Comparison of ENCODE assay signal across 11 mouse cellular contexts in the genomic region with DNA sequence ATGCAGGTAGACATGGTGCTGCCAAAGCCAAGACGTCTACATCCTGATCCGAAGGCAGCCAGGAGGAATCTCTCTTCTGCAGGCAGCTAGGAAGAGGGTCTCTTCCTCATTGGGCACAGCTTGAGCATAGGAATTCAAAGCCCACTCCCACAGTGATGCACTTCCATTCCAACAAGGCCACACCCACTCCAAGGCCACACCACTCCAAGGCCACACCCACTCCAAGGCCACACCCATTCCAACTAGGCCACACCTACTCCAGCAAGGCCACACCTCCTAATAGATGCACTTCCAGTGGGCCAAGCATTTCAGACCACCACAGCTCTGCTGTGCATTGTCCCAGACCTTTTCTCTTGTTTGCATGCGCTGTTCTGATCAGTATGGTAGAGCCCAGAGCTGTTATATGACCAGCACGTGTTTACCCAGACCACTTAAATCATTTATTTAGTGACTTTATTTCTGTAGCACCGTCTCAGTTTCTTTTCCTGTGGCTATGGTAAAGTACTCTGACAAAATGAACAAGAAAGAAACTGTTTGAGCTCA. TPM values are rescaled to one million over a fixed set of nuclear protein-coding genes. Genes with fewer than 3 reads are reported as not detected.
"Had no signal": no experiment of that assay in that cellular context is flagged by ENCODE, and none has a peak within 500 bp of the region (broad histone marks: within the 10 kb centered on the region; RNA-seq: fewer than 3 reads in every experiment).

No protein-coding gene starts in this region.

- H3K9ac ChIP-seq: kidney, embryonic 15.5 days; limb, embryonic 15.5 days; liver, embryonic 13.5 days; neural tube, embryonic 15.5 days had no signal

- H3K4me1 ChIP-seq: kidney, embryonic 15.5 days; liver, embryonic 13.5 days had no signal

- DNase-seq: kidney, postnatal 14 days; liver, embryonic 13.5 days; lung, adult 18-20 months; right cerebral cortex, adult 18-20 months; right cerebral cortex, postnatal 25 days; thymus, postnatal 36 days had no signal

- H3K36me3 ChIP-seq: kidney, embryonic 15.5 days; limb, embryonic 15.5 days; liver, embryonic 13.5 days had no signal

- H3K27me3 ChIP-seq: kidney, embryonic 15.5 days; limb, embryonic 15.5 days; liver, embryonic 13.5 days; neural tube, embryonic 15.5 days had no signal

- H3K4me2 ChIP-seq: kidney, embryonic 15.5 days; limb, embryonic 15.5 days; liver, embryonic 13.5 days; neural tube, embryonic 15.5 days had no signal

- H3K9me3 ChIP-seq: kidney, embryonic 15.5 days; limb, embryonic 15.5 days; liver, embryonic 13.5 days; neural tube, embryonic 15.5 days had no signal

- H3K4me3 ChIP-seq: kidney, embryonic 15.5 days; limb, embryonic 15.5 days; liver, embryonic 13.5 days; myocyte; neural tube, embryonic 15.5 days had no signal

- H3K27ac ChIP-seq: kidney, embryonic 15.5 days; limb, embryonic 15.5 days; liver, embryonic 13.5 days; neural tube, embryonic 15.5 days had no signal

RNA-seq across cellular contexts. Expression of a gene that starts 14.9 kb away (rescaled TPM):
- total RNA-seq: megakaryocyte-erythroid progenitor cell, adult 5-6 weeks had no signal
